Mouse (Mus musculus): ENCODE data around the gene Ahrr. TPM values are rescaled to one million over a fixed set of nuclear protein-coding genes. Genes with fewer than 3 reads are reported as not detected.

Ahrr gene
- polyA plus RNA-seq, 1 experiment, result 0.66 TPM

- DNase-seq (ENCODE audit: extremely low spot score in 1 of 2, low spot score in 1 of 2), result peak; percentile 40 to 68
These were observed 46.8 kb downstream of the Ahrr start for GRCm38 (mm10) chr13:74245214-74245898.

GRCm38 (mm10) chr13:74237574-74237973 is 54.6 kb downstream of the Ahrr start:
- DNase-seq (ENCODE audit: extremely low spot score in 1 of 2, low spot score in 1 of 2), result no peak

DNA sequence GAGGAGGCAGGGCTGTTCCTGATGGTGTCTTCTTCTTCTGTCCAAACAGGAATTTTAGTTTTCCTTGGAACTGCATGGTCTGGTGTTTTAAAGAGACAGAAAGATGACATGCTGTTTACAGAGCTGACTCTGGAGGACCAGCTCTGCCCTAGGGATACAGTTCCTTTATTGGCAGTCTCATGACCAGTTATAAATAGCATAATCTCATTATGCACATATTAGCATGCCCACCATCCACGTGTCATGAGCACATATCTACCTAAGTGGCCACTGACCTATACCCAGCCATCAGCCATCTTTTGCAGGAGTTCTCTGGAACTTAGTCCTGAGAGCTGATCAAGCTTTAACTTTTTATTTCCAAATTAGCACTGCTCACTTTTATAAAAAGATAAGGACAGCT is 71.5 kb downstream of the Ahrr start:
- DNase-seq (ENCODE audit: extremely low spot score in 1 of 2, low spot score in 1 of 2), result no peak

DNA sequence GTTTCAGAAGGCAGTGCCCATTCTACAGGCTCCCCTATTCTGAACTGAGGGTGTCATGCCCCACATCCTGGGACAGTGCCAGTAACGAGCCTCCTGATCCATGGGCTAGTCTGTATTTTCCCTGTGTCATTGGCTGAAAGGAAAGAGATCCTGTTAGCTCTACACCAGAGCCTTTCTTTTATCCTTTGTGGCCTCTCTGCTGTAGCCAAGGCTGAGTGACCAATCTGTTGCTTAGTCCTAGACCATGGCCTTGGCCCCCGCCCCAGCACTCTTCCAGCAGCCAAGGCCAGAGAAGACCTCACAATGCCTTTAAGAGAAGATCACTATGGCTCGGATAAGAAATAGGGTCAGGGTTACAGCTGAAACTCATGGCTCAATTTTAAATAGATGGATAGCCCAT is 73.7 kb downstream of the Ahrr start:
- no peak for DNase-seq (ENCODE audit: extremely low spot score in 1 of 2, low spot score in 1 of 2)

- no peak for DNase-seq (ENCODE audit: extremely low spot score in 1 of 2, low spot score in 1 of 2)
These were observed 83.2 kb downstream of the Ahrr start for GRCm38 (mm10) chr13:74208986-74209345.

DNA sequence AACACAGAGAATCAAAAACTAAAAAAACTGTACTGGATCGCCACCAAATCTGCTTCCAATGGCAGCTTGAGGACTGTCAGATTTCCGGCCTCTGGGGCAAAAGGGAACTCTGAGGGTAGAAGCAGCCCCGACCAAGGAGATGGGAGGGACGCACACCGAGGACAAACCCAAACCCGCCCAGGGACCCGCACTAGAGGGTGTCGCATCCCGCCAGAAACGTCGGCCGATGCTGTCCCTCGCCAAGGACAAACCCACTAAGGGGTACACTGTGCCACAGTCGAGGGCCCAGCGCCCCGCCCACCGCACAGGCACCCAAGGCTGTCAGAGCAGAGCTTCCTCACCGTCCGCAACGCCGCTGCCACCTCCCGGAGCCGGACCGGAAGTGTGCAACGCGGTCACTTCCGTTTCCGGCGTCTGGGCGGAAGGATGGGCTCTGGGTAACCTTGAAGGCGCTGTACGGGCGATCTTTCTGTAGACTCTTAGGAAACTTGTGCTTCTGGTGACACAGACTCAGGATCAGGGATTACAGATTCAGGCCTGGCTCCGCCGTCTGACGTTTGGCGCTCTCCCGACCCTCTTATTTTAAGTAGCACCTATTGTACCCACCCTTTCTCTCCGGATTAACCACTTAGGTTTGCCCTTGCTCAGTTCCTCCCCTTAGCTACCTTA is 83.7 kb downstream of the Ahrr start, which contains the start of gene Exoc3:
Gene Exoc3, minus strand, starts transcription at position 416 of the 669 bp plus-strand sequence.
- peak; percentile 73 to 91 for DNase-seq (ENCODE audit: extremely low spot score in 1 of 2, low spot score in 1 of 2)

GRCm38 (mm10) chr13:74196451-74196850 is 95.7 kb downstream of the Ahrr start:
- no peak for DNase-seq (ENCODE audit: extremely low spot score in 1 of 2, low spot score in 1 of 2)

- peak in 1 of 2 experiments; percentile 38 for DNase-seq (ENCODE audit: extremely low spot score in 1 of 2, low spot score in 1 of 2)
These were observed 99.5 kb downstream of the Ahrr start for GRCm38 (mm10) chr13:74192613-74193012.

- peak in 1 of 2 experiments; percentile 23 for DNase-seq (ENCODE audit: extremely low spot score in 1 of 2, low spot score in 1 of 2)
These were observed 109.0 kb downstream of the Ahrr start for GRCm38 (mm10) chr13:74183011-74183695.

DNA sequence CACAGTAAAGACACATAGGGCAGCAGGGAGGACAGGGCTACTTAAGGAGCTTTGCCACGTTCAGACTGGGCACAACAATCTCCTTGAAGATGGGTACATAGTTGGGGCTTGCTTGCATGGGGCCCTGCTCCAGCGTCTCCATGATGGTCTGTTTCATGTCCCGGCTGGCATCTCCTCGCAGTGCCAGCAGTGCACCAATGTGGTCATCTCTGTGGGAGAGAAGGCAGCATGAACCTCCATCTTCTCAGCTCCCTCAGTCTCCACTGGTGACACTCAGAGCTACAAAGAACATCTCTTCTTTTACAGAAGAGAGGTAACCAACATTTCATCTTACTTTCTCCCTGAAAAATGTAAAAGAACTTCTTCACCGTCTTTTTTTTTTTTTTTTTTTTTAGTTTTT is 120.1 kb downstream of the Ahrr start:
- no peak for DNase-seq (ENCODE audit: extremely low spot score in 1 of 2, low spot score in 1 of 2)

- DNase-seq (ENCODE audit: extremely low spot score in 1 of 2, low spot score in 1 of 2), result peak in 1 of 2 experiments; percentile 60
These were observed 122.5 kb downstream of the Ahrr start for GRCm38 (mm10) chr13:74169446-74170164.

DNA sequence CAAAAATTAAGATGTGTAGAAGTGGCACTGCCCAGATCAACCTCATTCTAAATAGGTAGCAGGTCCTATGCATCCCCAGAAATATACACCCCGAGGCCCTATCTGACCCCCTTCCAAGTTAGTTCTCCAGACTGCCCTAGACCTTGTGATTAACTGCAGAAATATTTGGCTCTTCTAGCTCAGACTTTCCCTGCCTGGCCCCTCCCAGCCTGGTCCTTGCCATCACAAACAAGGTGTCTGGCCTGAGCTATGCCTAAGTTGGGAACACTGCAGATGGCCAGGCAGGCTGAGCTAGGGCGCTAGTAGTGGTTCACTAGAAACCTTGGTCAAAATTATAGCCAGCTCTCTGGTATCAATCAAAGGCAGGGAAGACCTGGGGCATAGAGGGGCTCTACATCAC is 124.6 kb downstream of the Ahrr start:
- DNase-seq (ENCODE audit: extremely low spot score in 1 of 2, low spot score in 1 of 2), result no peak

DNA sequence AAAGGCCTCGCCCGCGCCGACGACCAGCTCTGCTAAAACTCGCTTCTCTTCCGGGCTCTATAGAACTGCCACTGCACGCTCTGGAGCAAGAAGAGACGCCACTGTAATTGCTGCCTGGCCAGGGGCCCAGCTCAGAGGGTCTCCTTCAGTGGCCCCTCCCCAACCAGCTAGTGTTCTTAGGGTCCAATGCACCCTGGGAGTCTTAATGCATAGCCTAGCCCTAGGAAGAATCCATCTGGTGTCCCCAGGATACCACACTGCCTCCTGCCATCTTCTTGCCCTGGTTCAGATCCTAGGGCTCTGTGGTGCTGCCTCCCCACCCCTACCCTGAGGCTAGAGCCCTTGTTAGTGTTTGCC is 125.1 kb downstream of the Ahrr start:
- DNase-seq (ENCODE audit: extremely low spot score in 1 of 2, low spot score in 1 of 2), result no peak

DNA sequence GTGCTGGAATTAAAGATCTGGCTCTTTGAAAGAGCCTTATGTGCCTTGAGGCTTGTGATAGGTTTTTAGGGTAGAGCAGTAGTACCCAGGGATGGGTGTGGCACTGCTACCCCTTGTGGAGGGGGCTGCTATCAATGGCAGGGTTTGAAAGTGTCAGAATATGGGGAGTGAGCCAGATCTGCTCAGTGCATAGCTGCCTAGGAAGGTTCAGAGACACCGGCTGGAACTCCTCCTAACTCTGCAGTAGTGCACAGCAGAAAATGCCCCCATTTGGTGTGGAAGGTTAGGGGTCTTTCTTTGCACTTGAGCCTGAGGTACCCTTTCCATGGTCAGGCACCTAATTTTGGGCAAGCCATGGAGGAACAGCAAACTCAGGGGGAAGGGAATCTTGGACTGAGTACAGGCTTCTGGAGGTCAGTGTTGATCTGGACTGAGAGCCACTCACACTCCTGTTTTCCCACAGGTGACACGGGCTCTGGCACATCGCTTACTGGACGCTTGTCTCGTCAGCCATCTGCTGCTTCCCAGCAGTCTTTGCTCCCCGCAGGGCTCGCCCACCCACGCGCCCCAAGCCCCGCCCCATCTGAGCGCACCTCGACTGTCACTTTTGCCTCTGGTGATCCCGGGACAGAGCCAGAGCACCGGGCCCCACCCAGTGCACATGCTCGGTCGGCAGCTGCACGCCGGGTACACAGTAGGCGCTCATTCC is 125.6 kb downstream of the Ahrr start:
- DNase-seq (ENCODE audit: extremely low spot score in 1 of 2, low spot score in 1 of 2), result peak in 1 of 2 experiments; percentile 47

Other genes starting within 250 kb of the Ahrr start
- 1.6 and 1.9 TPM in 2 replicates for gene Cep72, start 230.0 kb downstream of the Ahrr start, polyA plus RNA-seq (2012; rRNA removed)
- gene Slc9a3, start 170.9 kb downstream of the Ahrr start, polyA plus RNA-seq (2012; rRNA removed), result 0.61 and 0.84 TPM in 2 replicates
- 49.9 and 52.2 TPM in 2 replicates for gene Exoc3, start 83.6 kb downstream of the Ahrr start, polyA plus RNA-seq (2012; rRNA removed)
- 132 and 134 TPM in 2 replicates for gene Pdcd6, start 25.2 kb upstream of the Ahrr start, polyA plus RNA-seq (2012; rRNA removed)
- gene Sdha, start 57.9 kb upstream of the Ahrr start, polyA plus RNA-seq (2012; rRNA removed), result 290 and 314 TPM in 2 replicates
- gene Ccdc127, start 58.0 kb upstream of the Ahrr start, polyA plus RNA-seq (2012; rRNA removed), result 27.7 and 29.4 TPM in 2 replicates
- 0.21 and 0.34 TPM in 2 replicates for gene Lrrc14b, start 71.7 kb upstream of the Ahrr start, polyA plus RNA-seq (2012; rRNA removed)
- gene Zfp72, start 98.5 kb upstream of the Ahrr start, polyA plus RNA-seq (2012; rRNA removed), result 2.6 and 2.9 TPM in 2 replicates
- 20.8 and 27.9 TPM in 2 replicates for gene Ftl1-ps1, start 107.4 kb upstream of the Ahrr start, polyA plus RNA-seq (2012; rRNA removed)
- gene Zfp825, start 201.7 kb upstream of the Ahrr start, polyA plus RNA-seq (2012; rRNA removed), result 7.4 and 7.7 TPM in 2 replicates